Mouse (Mus musculus) liver, embryonic 15.5 days (tissue): ENCODE results near the gene Mrpl21. TPM values are rescaled to one million over a fixed set of nuclear protein-coding genes. Genes with fewer than 3 reads are reported as not detected.

Source experiments
- ATAC-seq: fragments of 200-750 bp; cut with Nextera tagmentation; 2 replicates; pipeline ENCODE4 v1.8.0; 2017; ENCODE audit warnings: moderate number of reproducible peaks, mild to moderate bottlenecking, moderate library complexity; ENCODE audit not compliant: insufficient read depth
- H3K27ac ChIP-seq: fragments of 300-500 bp; sonication (generic); replicated peaks from 2 replicates; pipeline ENCODE4 v1.5.1; 2015; ENCODE audit warnings: mild to moderate bottlenecking, inconsistent platforms
- H3K27me3 ChIP-seq: fragments of 300-500 bp; sonication (generic); 2 replicates; pipeline ENCODE4 v1.6.1; 2015; ENCODE audit warnings: mild to moderate bottlenecking, inconsistent platforms
- H3K36me3 ChIP-seq: fragments of 300-500 bp; sonication (generic); replicated peaks from 2 replicates; pipeline ENCODE4 v1.6.1; 2015; ENCODE audit warnings: moderate library complexity, mild to moderate bottlenecking, inconsistent platforms
- H3K4me1 ChIP-seq: fragments of 300-500 bp; sonication (generic); replicated peaks from 2 replicates; pipeline ENCODE4 v1.6.1; 2015; ENCODE audit warnings: inconsistent platforms
- H3K4me2 ChIP-seq: fragments of 300-500 bp; sonication (generic); 2 replicates; pipeline ENCODE4 v1.6.1; 2015; ENCODE audit warnings: moderate library complexity, mild to moderate bottlenecking, inconsistent platforms
- H3K4me3 ChIP-seq: fragments of 300-500 bp; sonication (generic); replicated peaks from 2 replicates; pipeline ENCODE4 v1.5.1; 2015; ENCODE audit warnings: mild to moderate bottlenecking, inconsistent platforms
- H3K9ac ChIP-seq: fragments of 300-500 bp; sonication (generic); 2 replicates; pipeline ENCODE4 v1.6.1; 2015; ENCODE audit warnings: moderate library complexity, mild to moderate bottlenecking, inconsistent platforms
- H3K9me3 ChIP-seq: fragments of 300-500 bp; sonication (generic); replicated peaks from 2 replicates; pipeline ENCODE4 v1.6.1; 2016; ENCODE audit warnings: inconsistent platforms
- WGBS: fragments of 180-500 bp; shearing (Covaris S2); methylation state at CpG from one replicate; pipeline ENCODE4 v1.1.7; 2015; ENCODE audit warnings: mixed read lengths; ENCODE audit not compliant: insufficient replicate concordance; 5-methylcytosine and 5-hydroxymethylcytosine counted together
- polyA plus RNA-seq: library from polyadenylated mRNA; unstranded; fragments of >200 nt; fragmentation: Nextera tagmentation; extraction: Ambion mirVana; gene quantifications from 2 replicates; pipeline ENCODE4 v1.2.1, GENCODE M21; 2015

Gene Mrpl21
- polyA plus RNA-seq, 1 experiment from 2014 or later, result 52.7 TPM

GRCm38 (mm10) chr19:3297034-3297433 is 14.3 kb downstream of the Mrpl21 start:
- ATAC-seq, result no peak
- no peak overlapping the region for H3K4me3 ChIP-seq
- no peak overlapping the region for H3K27ac ChIP-seq
- H3K9me3 ChIP-seq, result no peaks in the 10 kb centered on the region
- H3K9ac ChIP-seq, result no peak overlapping the region
- H3K27me3 ChIP-seq, result no peaks in the 10 kb centered on the region
- H3K36me3 ChIP-seq, result no peaks in the 10 kb centered on the region
- H3K4me2 ChIP-seq, result no peak overlapping the region
- H3K4me1 ChIP-seq, result peaks cover 4% of the 10 kb centered on the region; the same call in 1 of the 2 replicates

- H3K4me1 ChIP-seq, result peaks cover 4% of the 10 kb centered on the region; the same call in 1 of the 2 replicates
- H3K4me2 ChIP-seq, result no peak overlapping the region
- no peaks in the 10 kb centered on the region for H3K9me3 ChIP-seq
- ATAC-seq, result no peak
- H3K4me3 ChIP-seq, result no peak overlapping the region
- no peak overlapping the region for H3K9ac ChIP-seq
- WGBS, result 70% methylated on average over 7 of the region's 7 CpGs
- H3K27me3 ChIP-seq, result no peaks in the 10 kb centered on the region
- no peaks in the 10 kb centered on the region for H3K36me3 ChIP-seq
- H3K27ac ChIP-seq, result no peak overlapping the region
These were observed 15.1 kb downstream of the Mrpl21 start for GRCm38 (mm10) chr19:3297775-3298174.

DNA sequence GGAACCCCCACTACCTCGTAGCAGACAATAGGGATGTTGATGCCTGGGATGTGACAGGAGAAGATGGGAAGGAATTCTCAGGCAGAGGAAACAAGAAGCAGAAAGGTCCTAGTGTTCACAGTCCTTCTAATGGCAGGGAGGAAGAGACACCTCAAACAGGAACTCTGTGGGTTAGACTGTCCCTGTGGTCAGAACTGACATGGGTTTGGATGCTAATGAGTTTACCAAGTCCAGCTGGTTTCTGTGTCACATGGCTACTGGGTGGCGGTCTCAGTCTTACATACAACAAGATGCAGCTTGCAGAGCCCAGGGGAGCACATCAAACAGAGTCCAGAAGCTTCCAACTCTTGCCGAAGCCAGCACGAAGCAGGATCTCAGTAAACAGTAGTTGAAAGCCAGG is 21.3 kb downstream of the Mrpl21 start:
- no peak for ATAC-seq
- H3K4me1 ChIP-seq, result no peaks in the 10 kb centered on the region
- H3K27ac ChIP-seq, result no peak overlapping the region
- H3K4me2 ChIP-seq, result no peak overlapping the region
- H3K36me3 ChIP-seq, result no peaks in the 10 kb centered on the region
- H3K9ac ChIP-seq, result no peak overlapping the region
- no peak overlapping the region for H3K4me3 ChIP-seq
- 0 out of 2 replicates have a peak, but pooled peaks cover 3% of the 10 kb centered on the region for H3K27me3 ChIP-seq
- 34% methylated on average over 4 of the region's 4 CpGs for WGBS
- no peaks in the 10 kb centered on the region for H3K9me3 ChIP-seq

GRCm38 (mm10) chr19:3307175-3307949 is 24.7 kb downstream of the Mrpl21 start:
- Histone ChIP-seq H3K4me2 (no peak overlapping the region), H3K4me1 (no peaks in the 10 kb centered on the region), H3K4me3 (no peak overlapping the region), H3K36me3 (no peaks in the 10 kb centered on the region), H3K9ac (no peak overlapping the region), H3K27me3 (0 out of 2 replicates have a peak, but pooled peaks cover 3% of the 10 kb centered on the region), H3K27ac (no peak overlapping the region), H3K9me3 (no peaks in the 10 kb centered on the region)
- WGBS, result 52% methylated on average over 16 of the region's 16 CpGs
- ATAC-seq, result no peak

DNA sequence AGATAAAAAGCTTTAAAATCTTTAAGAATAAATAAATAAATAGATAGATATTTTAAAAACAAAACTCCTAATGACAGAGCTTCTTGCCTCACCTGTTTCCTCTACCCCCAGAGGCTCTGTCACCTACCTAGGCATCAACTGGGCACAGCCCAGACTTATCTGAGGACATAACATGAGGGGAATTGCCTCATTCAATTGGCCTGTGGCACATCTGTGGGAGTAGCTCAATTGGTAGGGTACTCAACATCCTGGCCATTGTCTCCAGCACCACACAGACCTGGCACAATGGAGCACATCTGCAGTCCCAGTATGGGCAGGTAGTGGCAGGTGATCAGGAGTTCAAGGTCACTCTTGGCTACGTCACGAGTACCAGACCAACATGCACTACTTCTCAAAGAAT is 36.6 kb downstream of the Mrpl21 start:
- H3K4me2 ChIP-seq, result no peak overlapping the region

GRCm38 (mm10) chr19:3320086-3320485 is 37.4 kb downstream of the Mrpl21 start:
- H3K4me1 ChIP-seq, result peaks cover 54% of the 10 kb centered on the region
- H3K9me3 ChIP-seq, result no peaks in the 10 kb centered on the region
- H3K27ac ChIP-seq, result no peak overlapping the region
- no peak for ATAC-seq
- no peak overlapping the region for H3K4me3 ChIP-seq
- H3K9ac ChIP-seq, result no peak overlapping the region
- no peaks in the 10 kb centered on the region for H3K36me3 ChIP-seq
- H3K27me3 ChIP-seq, result no peaks in the 10 kb centered on the region
- peak overlapping the region; percentile 29 for H3K4me2 ChIP-seq
- WGBS, result 57% methylated on average over 7 of the region's 7 CpGs

More for the DNA sequence above, 36.6 kb downstream of the Mrpl21 start:
- H3K9ac ChIP-seq, result no peak overlapping the region
- no peak for ATAC-seq
- no peaks in the 10 kb centered on the region for H3K27me3 ChIP-seq
- no peaks in the 10 kb centered on the region for H3K36me3 ChIP-seq
- H3K4me1 ChIP-seq, result peaks cover 46% of the 10 kb centered on the region
- no peak overlapping the region for H3K4me3 ChIP-seq
- WGBS, result 51% methylated on average over 2 of the region's 2 CpGs
- no peaks in the 10 kb centered on the region for H3K9me3 ChIP-seq
- no peak overlapping the region for H3K27ac ChIP-seq

DNA sequence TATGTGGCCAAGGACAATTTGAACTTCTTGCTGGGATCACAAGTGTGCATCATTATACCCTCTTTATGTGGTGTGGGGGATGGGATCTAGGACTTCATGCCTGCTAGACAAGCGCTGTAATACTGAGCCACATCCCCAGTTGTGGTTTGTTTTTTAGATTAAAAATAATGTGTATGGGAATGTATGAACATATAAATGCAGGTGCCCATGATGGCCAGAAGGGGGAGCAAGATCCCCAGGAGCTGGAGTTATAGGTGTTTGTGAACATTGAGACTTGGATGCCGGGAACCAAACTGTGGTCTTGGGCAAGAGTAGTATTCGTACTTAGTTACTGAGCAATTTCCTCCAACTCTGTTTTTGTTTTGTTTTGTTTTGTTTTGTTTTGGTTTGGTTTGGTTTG is 38.1 kb downstream of the Mrpl21 start:
- H3K9me3 ChIP-seq, result no peaks in the 10 kb centered on the region
- 60% methylated on average over 3 of the region's 3 CpGs for WGBS
- H3K4me1 ChIP-seq, result peaks cover 61% of the 10 kb centered on the region
- H3K36me3 ChIP-seq, result no peaks in the 10 kb centered on the region
- ATAC-seq, result no peak
- H3K4me2 ChIP-seq, result no peak overlapping the region
- H3K4me3 ChIP-seq, result no peak overlapping the region
- no peaks in the 10 kb centered on the region for H3K27me3 ChIP-seq
- H3K9ac ChIP-seq, result no peak overlapping the region
- no peak overlapping the region for H3K27ac ChIP-seq

- Histone ChIP-seq H3K9me3 (no peaks in the 10 kb centered on the region), H3K36me3 (no peaks in the 10 kb centered on the region), H3K4me1 (peaks cover 69% of the 10 kb centered on the region), H3K9ac (peak overlapping the region; percentile 61; the same call in 1 of the 2 replicates), H3K27me3 (no peaks in the 10 kb centered on the region), H3K27ac (0 out of 2 replicates have a peak overlapping the region, but pooled peaks have one; percentile 3), H3K4me2 (peak overlapping the region; percentile 95), H3K4me3 (peak overlapping the region; percentile 63)
- no peak for ATAC-seq
- WGBS, result 5% methylated on average over 11 of the region's 11 CpGs
These were observed 38.9 kb downstream of the Mrpl21 start for GRCm38 (mm10) chr19:3321617-3322016.

DNA sequence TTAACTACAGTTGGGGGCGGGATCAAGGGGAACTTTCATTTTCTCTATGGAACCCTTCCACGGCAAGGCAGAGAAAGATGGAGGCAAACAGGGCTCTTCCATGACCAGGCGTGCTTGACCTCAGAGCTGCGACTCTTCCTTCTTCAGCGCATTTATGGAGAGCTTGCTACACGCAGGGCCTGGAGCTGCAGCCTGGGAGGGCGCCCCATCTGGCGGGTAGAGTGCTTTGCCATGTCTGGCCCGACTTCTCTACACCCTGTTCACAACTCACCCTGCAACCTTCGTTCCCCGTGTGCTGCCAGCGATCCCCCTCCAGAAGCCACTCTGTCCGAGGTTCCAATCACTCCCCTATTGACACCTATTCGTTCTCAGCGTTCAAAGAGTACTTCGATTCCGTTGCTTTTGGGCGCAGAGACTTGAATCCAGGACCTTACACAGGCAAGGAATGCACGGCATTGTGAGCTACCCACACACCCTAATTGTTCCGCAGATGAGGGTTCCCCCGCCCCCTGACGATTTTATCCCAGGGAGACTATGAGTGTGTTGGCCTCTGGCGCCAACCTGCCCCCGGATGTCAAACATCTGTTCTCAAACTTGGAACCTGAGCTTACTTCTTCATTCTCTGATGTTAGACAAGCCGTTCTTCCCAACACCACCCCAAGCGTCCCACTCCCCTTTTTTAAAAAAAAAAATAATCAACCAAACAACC is 39.7 kb downstream of the Mrpl21 start, which contains the start of gene Cpt1a:
Cpt1a (plus strand) TSS at position 74 of the 709 bp plus-strand sequence.
- peak within 1 kb of the TSS; percentile 63 for H3K4me3 ChIP-seq
- peak within 1 kb of the TSS; percentile 95 for H3K4me2 ChIP-seq
- peaks cover 73% of the 10 kb centered on the region for H3K4me1 ChIP-seq
- 0 out of 2 replicates have a peak, but pooled peaks have one; percentile 4 for ATAC-seq
- H3K27ac ChIP-seq, result peak within 1 kb of the TSS; percentile 65
- WGBS, result 2% methylated on average over 26 of the region's 26 CpGs
- peak within 1 kb of the TSS; percentile 62 for H3K9ac ChIP-seq
- H3K9me3 ChIP-seq, result no peaks in the 10 kb centered on the region
- H3K27me3 ChIP-seq, result no peaks in the 10 kb centered on the region
- no peaks in the 10 kb centered on the region for H3K36me3 ChIP-seq

GRCm38 (mm10) chr19:3323201-3323621 is 40.5 kb downstream of the Mrpl21 start:
- Histone ChIP-seq H3K4me3 (peak overlapping the region; percentile 63), H3K4me1 (peaks cover 77% of the 10 kb centered on the region), H3K9ac (peak overlapping the region; percentile 62), H3K4me2 (peak overlapping the region; percentile 95), H3K27ac (peak overlapping the region; percentile 82), H3K27me3 (no peaks in the 10 kb centered on the region), H3K36me3 (no peaks in the 10 kb centered on the region), H3K9me3 (no peaks in the 10 kb centered on the region)
- peak; percentile 86 for ATAC-seq
- under 1% methylated on average over 47 of the region's 47 CpGs for WGBS

GRCm38 (mm10) chr19:3323753-3324270 is 41.1 kb downstream of the Mrpl21 start:
- H3K9ac ChIP-seq, result peak overlapping the region; percentile 62
- H3K27ac ChIP-seq, result 0 out of 2 replicates have a peak overlapping the region, but pooled peaks have one; percentile 82
- H3K36me3 ChIP-seq, result no peaks in the 10 kb centered on the region
- no peaks in the 10 kb centered on the region for H3K9me3 ChIP-seq
- peak; percentile 3 for ATAC-seq
- WGBS, result under 1% methylated on average over 34 of the region's 34 CpGs
- H3K27me3 ChIP-seq, result no peaks in the 10 kb centered on the region
- H3K4me2 ChIP-seq, result peak overlapping the region; percentile 95
- H3K4me3 ChIP-seq, result peak overlapping the region; percentile 63
- peaks cover 83% of the 10 kb centered on the region for H3K4me1 ChIP-seq
